In the genomic region with DNA sequence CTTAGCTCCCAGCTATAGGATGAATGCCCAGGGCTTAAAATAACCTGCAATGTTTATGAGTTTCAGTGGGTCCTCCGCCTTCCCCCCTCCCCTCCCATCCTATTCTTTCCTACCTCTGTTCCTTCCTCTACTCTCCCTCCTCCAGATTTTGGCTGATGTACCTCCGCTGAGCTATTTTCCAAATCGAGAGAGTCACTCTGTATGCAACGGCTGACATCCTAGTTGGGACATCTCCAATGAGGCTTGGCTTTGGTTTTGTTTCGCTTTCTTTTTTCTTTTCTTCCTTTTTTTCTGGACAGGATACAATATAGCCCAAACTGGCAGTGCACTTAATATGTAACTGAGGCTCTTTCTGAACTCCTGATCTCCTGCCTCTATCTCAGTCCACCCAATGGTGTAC, we compare ENCODE assay signal across 21 mouse cellular contexts.
DNase-seq lines count a peak whose midpoint lies in the region; ATAC-seq and TF ChIP-seq lines count a peak whose summit lies in the region.
"Had no signal": no experiment of that assay in that cellular context is flagged by ENCODE, and none has a peak within 500 bp of the region (broad histone marks: within the 10 kb centered on the region; RNA-seq: fewer than 3 reads in every experiment).

No protein-coding gene starts in this region.

- 55% methylated on average over 5 of the region's 5 CpGs for WGBS in forebrain, postnatal 0 days
- WGBS in forebrain, embryonic 13.5 days, result 87% methylated on average over 5 of the region's 5 CpGs
- 26% methylated on average over 5 of the region's 5 CpGs for WGBS in spleen, adult 2 months

- 0 out of 2 replicates have a peak overlapping the region, but pooled peaks have one; percentile 42 for H3K27ac ChIP-seq in forebrain, postnatal 0 days (ENCODE audit: low read depth, low read length)
- H3K27ac ChIP-seq in forebrain, embryonic 13.5 days, result no peak overlapping the region
- no peak overlapping the region for H3K27ac ChIP-seq in spleen, adult 2 months (ENCODE audit: insufficient read depth, low read length)
- H3K27ac ChIP-seq: heart, embryonic 13.5 days; liver, embryonic 14.5 days; midbrain, embryonic 13.5 days had no signal

- no peaks in the 10 kb centered on the region for H3K36me3 ChIP-seq in forebrain, postnatal 0 days (ENCODE audit: insufficient read depth)
- H3K36me3 ChIP-seq in forebrain, embryonic 13.5 days (ENCODE audit: poor library complexity, severe bottlenecking), result no peaks in the 10 kb centered on the region
- no peaks in the 10 kb centered on the region for H3K36me3 ChIP-seq in spleen, adult 2 months (ENCODE audit: control insufficient read depth, insufficient read depth, low read length)
- H3K36me3 ChIP-seq: heart, embryonic 13.5 days; midbrain, embryonic 13.5 days had no signal

- TF ChIP-seq POLR2A in spleen, adult 2 months (IDR thresholded peaks at IDR 0.05; ENCODE audit: low read depth, low read length), result no peak

- peaks cover 19% of the 10 kb centered on the region for H3K4me1 ChIP-seq in forebrain, postnatal 0 days (ENCODE audit: insufficient read depth)
- peaks cover 30% of the 10 kb centered on the region for H3K4me1 ChIP-seq in forebrain, embryonic 13.5 days
- H3K4me1 ChIP-seq in spleen, adult 2 months (ENCODE audit: control insufficient read depth, insufficient read depth, insufficient read length), result peaks cover 2% of the 10 kb centered on the region; the same call in 1 of the 2 replicates

- H3K4me2 ChIP-seq in forebrain, postnatal 0 days (ENCODE audit: low read depth), result no peak overlapping the region
- no peak overlapping the region for H3K4me2 ChIP-seq in forebrain, embryonic 13.5 days
- H3K4me2 ChIP-seq: heart, embryonic 13.5 days; midbrain, embryonic 13.5 days had no signal

- no peaks in the 10 kb centered on the region for H3K27me3 ChIP-seq in forebrain, postnatal 0 days (ENCODE audit: insufficient read depth, low read length)
- no peaks in the 10 kb centered on the region for H3K27me3 ChIP-seq in forebrain, embryonic 13.5 days
- no peaks in the 10 kb centered on the region for H3K27me3 ChIP-seq in spleen, adult 2 months (ENCODE audit: control insufficient read depth, insufficient read depth, low read length)
- H3K27me3 ChIP-seq: CH12.LX; heart, embryonic 13.5 days; midbrain, embryonic 13.5 days had no signal

- no peak overlapping the region for H3K9ac ChIP-seq in forebrain, postnatal 0 days
- no peak overlapping the region for H3K9ac ChIP-seq in forebrain, embryonic 13.5 days
- H3K9ac ChIP-seq: heart, embryonic 13.5 days; liver, embryonic 14.5 days; midbrain, embryonic 13.5 days had no signal

- peak; percentile 50 for DNase-seq in forebrain, postnatal 0 days
- peak; percentile 42 to 47 for DNase-seq in left cerebral cortex, postnatal 14 days (ENCODE audit: low spot score in 2 of 2)
- no peak for DNase-seq in left cerebral cortex, postnatal 4 days
- DNase-seq in spleen, adult 2 months (ENCODE audit: low read depth in 1 of 2, low spot score in 2 of 2), result no peak
- DNase-seq in spleen, postnatal 36 days (ENCODE audit: low spot score in 2 of 2), result no peak
- DNase-seq in cerebellum, adult 9-11 months, result no peak
- no peak for DNase-seq in cerebellum, adult 18-20 months
- DNase-seq: cerebellum, adult 9-10 months; embryo, embryonic 11 days; gastrocnemius, postnatal 25 days; kidney, adult 18-20 months; kidney, postnatal 14 days; layer of hippocampus, adult 9-11 months; thymus, postnatal 25 days had no signal

- no peak for TF ChIP-seq CTCF in forebrain, postnatal 0 days (IDR thresholded peaks at IDR 0.05; ENCODE audit: low read depth)
- TF ChIP-seq CTCF in spleen, adult 2 months (IDR thresholded peaks at IDR 0.05; ENCODE audit: extremely low read depth, insufficient read depth, insufficient read length, insufficient replicate concordance), result no peak

- 0 out of 2 replicates have a peak, but pooled peaks have one; percentile 25 for ATAC-seq in forebrain, postnatal 0 days
- ATAC-seq in forebrain, embryonic 13.5 days, result no peak
- ATAC-seq: activated CD4-positive, CD25-positive, alpha-beta regulatory T cell, adult 4 months; forebrain, embryonic 14.5 days; midbrain, embryonic 13.5 days had no signal

- no peaks in the 10 kb centered on the region for H3K9me3 ChIP-seq in forebrain, postnatal 0 days (ENCODE audit: low read length)
- H3K9me3 ChIP-seq in forebrain, embryonic 13.5 days (replicated peaks), result no peaks in the 10 kb centered on the region
- H3K9me3 ChIP-seq: heart, embryonic 13.5 days; midbrain, embryonic 13.5 days had no signal

- intact Hi-C loops in left cerebral cortex, postnatal 14 days (cut with DNase I), result no loop called here
- intact Hi-C loops in left cerebral cortex, postnatal 4 days (cut with DNase I), result loop anchor here (10.0 kb wide), 1 partner anchor 74 kb away; a partner anchor contains a TSS

- no peak overlapping the region for H3K4me3 ChIP-seq in forebrain, postnatal 0 days (ENCODE audit: low read depth, low read length)
- H3K4me3 ChIP-seq in forebrain, embryonic 13.5 days, result no peak overlapping the region
- 0 out of 2 replicates have a peak overlapping the region, but pooled peaks have one; percentile 10 for H3K4me3 ChIP-seq in spleen, adult 2 months (ENCODE audit: extremely low read depth, insufficient read depth, insufficient read length)
- H3K4me3 ChIP-seq: heart, embryonic 13.5 days; midbrain, embryonic 13.5 days had no signal

Comparison
In these comparisons a context has a peak if more than half of its experiments do, and no peak if none do; other contexts are left out.
1. DNase-seq: peak in forebrain, postnatal 0 days (single experiment) and left cerebral cortex, postnatal 14 days (2 of 2); none in left cerebral cortex, postnatal 4 days (single experiment), spleen, adult 2 months (0 of 2), spleen, postnatal 36 days (0 of 2), cerebellum, adult 9-11 months (single experiment) and cerebellum, adult 18-20 months (0 of 2).